Mouse (Mus musculus): ENCODE results near the gene Gemin5.

GRCm38 (mm10) chr11:58092541-58092940 is 75.8 kb downstream of the Gemin5 start:
- TF ChIP-seq CTCF (IDR thresholded peaks at IDR 0.05; ENCODE audit: low read depth, low read length) (no peak), TAL1 (conservative IDR thresholded peaks at IDR 0.05; ENCODE audit: low read depth, low read length) (no peak), GATA1 (IDR thresholded peaks at IDR 0.05; ENCODE audit: borderline replicate concordance, low read length) (no peak)

Measured in G1E (cell line).